Mouse (Mus musculus) urinary bladder, adult 2 months (tissue): Measurements from ENCODE around the gene Wdr6. TPM values are rescaled to one million over a fixed set of nuclear protein-coding genes. Genes with fewer than 3 reads are reported as not detected.
A peak's percentile ranks its signal among the peaks of the same experiment; 100 is the strongest.

Experiments
- DNase-seq: peaks from one replicate; pipeline ENCODE4 v3.0.0; 2022; ENCODE audit warnings: low spot score
- polyA plus RNA-seq: library from polyadenylated mRNA; depleted of rRNA; stranded (reverse); fragments of >200 nt; gene quantifications from 2 replicates; pipeline ENCODE4 v1.2.3, GENCODE M21; 2012

Gene Wdr6
- polyA plus RNA-seq, 1 experiment = 48.9 TPM

GRCm38 (mm10) chr9:108573774-108574690 lies 4.5 kb downstream of the Wdr6 start:
- no peak for DNase-seq

- no peak for DNase-seq
Observed at GRCm38 (mm10) chr9:108572321-108572720, 6.2 kb downstream of the Wdr6 start.

GRCm38 (mm10) chr9:108571401-108571973 lies 7.1 kb downstream of the Wdr6 start:
- no peak for DNase-seq

GRCm38 (mm10) chr9:108570207-108570896 lies 8.2 kb downstream of the Wdr6 start:
- no peak for DNase-seq

- DNase-seq = peak; percentile 66
Observed at GRCm38 (mm10) chr9:108569381-108570206, 8.9 kb downstream of the Wdr6 start, which contains the start of gene Dalrd3. Gene Dalrd3, plus strand, starts transcription at chr9:108569886.

- DNase-seq = no peak
Observed at GRCm38 (mm10) chr9:108568511-108568921, 10.0 kb downstream of the Wdr6 start.

GRCm38 (mm10) chr9:108567931-108568419 lies 10.6 kb downstream of the Wdr6 start:
- DNase-seq = no peak

GRCm38 (mm10) chr9:108566815-108567776 lies 11.4 kb downstream of the Wdr6 start, which contains the start of gene Ndufaf3:
Gene Ndufaf3, minus strand, starts transcription at chr9:108567434.
- peak; percentile 94 for DNase-seq

- DNase-seq = no peak
Observed at GRCm38 (mm10) chr9:108565881-108566814, 12.4 kb downstream of the Wdr6 start.

- no peak for DNase-seq
Observed at GRCm38 (mm10) chr9:108564131-108564530, 14.4 kb downstream of the Wdr6 start.

- no peak for DNase-seq
Observed at GRCm38 (mm10) chr9:108563671-108564070, 14.9 kb downstream of the Wdr6 start.

GRCm38 (mm10) chr9:108560227-108560841 lies 18.2 kb downstream of the Wdr6 start, which contains the start of gene Impdh2:
Gene Impdh2, plus strand, starts transcription at chr9:108560286.
- peak; percentile 75 for DNase-seq

GRCm38 (mm10) chr9:108559169-108559568 lies 19.4 kb downstream of the Wdr6 start:
- no peak for DNase-seq

GRCm38 (mm10) chr9:108546875-108547274 lies 31.7 kb downstream of the Wdr6 start:
- DNase-seq = no peak

- DNase-seq = no peak
Observed at GRCm38 (mm10) chr9:108545986-108546385, 32.6 kb downstream of the Wdr6 start.

- no peak for DNase-seq
Observed at GRCm38 (mm10) chr9:108540846-108541245, 37.7 kb downstream of the Wdr6 start.

GRCm38 (mm10) chr9:108531496-108531895 lies 47.0 kb downstream of the Wdr6 start:
- DNase-seq = no peak

GRCm38 (mm10) chr9:108530954-108531353 lies 47.6 kb downstream of the Wdr6 start:
- no peak for DNase-seq
